Mouse (Mus musculus) T-helper 1 cell (primary cell): ENCODE data around the gene Spp1.
"Not testable (repeated sequence)": the region's sequence is repeated elsewhere in the genome, so short reads cannot be mapped to it uniquely, and the experiment has no call there.

Source experiments
- in situ Hi-C: fragments of 300-600 bp; cut with MboI, MseI; formaldehyde crosslinking; loops from one replicate; pipeline ENCODE4 v1.15.1; 2025; ENCODE audit warnings: high pct_unique_total_duplicates

The Spp1 gene

GRCm38 (mm10) chr5:104433968-104434565, 851 bp upstream of the Spp1 start:
- in situ Hi-C loops = no loop called here

GRCm38 (mm10) chr5:104436406-104437076, 1.6 kb downstream of the Spp1 start:
- in situ Hi-C loops = no loop called here

DNA sequence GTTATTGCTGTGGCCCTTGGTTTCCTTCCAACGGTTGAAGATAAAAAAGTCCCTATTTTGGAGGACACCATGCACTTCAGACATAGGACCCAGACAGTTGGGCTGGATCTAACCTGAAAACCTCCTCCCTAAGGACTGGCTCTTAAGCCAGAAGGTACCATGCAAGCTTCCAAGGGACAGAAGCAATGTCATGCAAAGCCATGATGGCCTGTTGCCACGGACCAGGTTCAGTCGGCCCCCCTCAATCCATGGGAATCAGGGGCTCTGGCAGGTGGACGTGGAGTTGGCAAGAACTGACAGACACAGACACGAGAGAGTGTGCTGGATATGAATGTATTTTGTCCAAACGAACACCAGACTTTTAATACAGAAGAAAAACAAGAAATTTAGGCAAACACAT, 7.5 kb downstream of the Spp1 start:
- in situ Hi-C loops = no loop called here

GRCm38 (mm10) chr5:104442850-104443249, 7.9 kb downstream of the Spp1 start:
- in situ Hi-C loops = no loop called here

DNA sequence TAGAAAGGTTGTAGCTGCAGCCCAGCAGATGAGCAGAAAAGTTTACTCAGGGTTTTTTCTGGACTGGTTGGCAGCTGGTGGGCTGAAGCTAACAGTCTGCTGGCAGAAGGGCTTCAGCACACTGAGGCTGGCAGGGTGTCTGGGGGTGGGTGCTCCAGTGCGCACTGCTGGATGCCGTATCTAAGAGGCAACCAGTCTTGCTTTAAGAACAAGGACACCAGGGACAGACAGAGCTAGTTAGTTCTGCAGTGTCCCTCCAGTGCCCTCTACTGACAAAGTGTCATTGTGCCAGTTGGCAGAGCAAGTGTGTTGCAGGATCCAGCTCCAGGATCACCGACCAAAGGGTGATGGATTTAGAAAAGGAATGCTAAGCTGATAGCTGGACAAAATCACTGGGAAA, 11.2 kb downstream of the Spp1 start:
- in situ Hi-C loops = no loop called here

DNA sequence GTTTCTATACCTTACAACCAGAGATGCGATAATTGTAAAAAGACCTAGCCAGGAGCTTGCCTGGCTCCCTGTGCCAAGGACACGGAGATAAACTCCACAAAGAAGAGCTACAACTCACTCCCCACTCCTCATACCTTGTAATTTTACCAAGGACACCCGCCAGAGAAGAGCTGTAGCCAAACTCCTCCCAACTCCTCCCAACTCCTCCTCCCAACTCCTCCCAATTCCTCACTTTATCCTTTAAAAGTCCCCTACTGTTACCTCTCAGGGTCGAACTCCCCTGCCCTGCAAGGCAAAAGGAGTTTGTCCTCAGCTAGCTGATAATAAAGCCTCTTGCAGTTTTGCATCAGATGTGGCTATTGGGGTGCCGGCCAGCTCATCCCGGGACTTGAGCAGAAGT, 13.4 kb downstream of the Spp1 start:
- in situ Hi-C loops = not testable (repeated sequence)

GRCm38 (mm10) chr5:104449491-104449890, 14.6 kb downstream of the Spp1 start:
- in situ Hi-C loops = no loop called here

DNA sequence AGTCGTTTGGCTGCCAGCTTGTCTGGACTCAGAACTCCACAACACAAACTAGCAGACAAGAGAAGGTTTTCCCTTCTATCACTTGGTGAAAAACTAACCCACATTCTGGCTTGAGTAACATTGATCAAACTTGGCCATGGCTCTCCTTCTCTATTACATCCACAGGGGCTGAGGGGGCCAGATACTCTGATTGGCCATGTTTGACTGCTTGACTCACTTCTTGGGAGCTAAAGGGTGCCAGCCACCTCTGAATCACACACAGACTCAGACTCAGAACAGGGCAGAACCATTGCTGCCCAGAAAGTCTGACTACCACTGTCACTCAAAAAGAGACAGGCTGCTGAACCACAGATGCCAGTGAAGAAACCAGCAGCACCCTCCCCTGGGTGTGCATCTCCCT, 18.2 kb downstream of the Spp1 start:
- in situ Hi-C loops = no loop called here

- in situ Hi-C loops = no loop called here
Observed at GRCm38 (mm10) chr5:104454564-104454963, 19.6 kb downstream of the Spp1 start.

DNA sequence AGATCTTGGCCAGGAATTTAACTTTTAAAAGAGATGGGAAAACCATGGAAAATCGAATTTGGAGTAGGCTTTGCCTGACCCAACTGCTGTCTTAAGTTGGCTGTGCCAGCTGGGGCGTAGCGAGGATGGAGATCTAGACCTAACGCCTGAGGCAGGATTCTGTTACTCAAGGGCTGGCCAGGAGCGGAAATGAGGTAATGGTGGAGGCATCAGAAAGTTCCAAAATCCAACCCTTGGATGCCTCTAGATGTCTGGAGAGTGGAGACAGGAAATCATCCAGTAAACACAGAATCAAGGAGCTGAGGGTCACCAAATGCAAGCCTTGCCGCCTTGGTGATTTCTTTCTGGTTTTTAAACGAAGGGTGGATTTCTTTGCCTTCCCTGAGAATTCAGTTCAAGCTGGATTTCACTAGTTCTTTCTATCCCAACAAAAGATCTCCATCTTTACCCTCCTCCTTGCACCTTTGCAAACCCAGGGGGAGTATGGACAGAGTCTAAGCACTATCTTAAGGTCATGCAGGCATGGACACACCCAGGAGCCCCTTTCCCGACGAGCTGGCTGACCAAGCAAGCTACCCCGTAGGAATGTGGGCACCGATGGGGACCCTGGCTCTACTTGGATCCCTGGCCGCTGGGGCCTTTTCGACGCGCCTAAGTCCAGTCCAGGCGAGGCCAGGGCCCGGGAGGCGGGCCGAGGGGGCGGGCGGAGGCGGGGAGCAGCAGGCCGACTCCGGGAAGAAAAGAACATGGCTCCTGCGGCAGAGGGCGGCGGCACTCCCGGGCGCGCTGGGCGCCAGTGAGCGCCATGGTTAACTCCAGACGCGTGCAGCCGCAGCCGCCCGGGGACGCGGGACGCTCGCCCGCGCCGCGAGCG, 24.2 kb downstream of the Spp1 start, which contains the start of gene Pkd2:
Gene Pkd2, plus strand, starts transcription at position 619 of the 874 bp plus-strand sequence.
- in situ Hi-C loops = no loop called here

DNA sequence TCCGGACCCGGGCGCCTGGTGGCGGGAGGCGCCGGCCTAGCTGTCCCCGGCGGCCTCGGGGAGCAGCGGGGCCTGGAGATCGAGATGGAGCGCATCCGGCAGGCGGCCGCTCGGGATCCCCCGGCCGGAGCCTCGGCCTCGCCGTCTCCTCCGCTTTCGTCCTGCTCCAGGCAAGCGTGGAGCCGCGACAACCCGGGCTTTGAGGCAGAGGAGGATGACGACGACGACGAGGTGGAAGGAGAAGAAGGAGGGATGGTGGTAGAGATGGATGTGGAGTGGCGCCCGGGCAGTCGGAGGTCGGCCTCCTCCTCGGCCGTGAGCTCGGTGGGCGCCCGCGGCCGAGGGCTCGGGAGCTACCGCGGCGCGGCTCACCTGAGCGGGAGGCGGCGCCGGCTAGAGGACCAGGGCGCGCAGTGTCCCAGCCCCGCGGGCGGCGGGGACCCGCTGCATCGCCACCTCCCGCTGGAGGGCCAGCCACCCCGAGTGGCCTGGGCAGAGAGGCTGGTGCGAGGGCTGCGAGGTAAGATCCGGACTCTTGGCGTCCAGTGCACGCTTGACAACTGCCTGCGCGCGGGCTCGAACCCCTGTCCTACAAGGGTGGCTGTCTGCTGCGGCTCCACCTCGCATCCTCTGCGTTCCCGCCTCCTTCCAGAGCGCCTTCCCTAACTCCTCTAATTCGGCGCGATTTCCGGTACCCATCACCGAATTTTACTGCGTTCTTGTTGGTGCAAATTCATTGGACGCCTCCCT, 25.0 kb downstream of the Spp1 start:
- in situ Hi-C loops = no loop called here

GRCm38 (mm10) chr5:104460456-104460838, 25.5 kb downstream of the Spp1 start:
- in situ Hi-C loops = no loop called here

DNA sequence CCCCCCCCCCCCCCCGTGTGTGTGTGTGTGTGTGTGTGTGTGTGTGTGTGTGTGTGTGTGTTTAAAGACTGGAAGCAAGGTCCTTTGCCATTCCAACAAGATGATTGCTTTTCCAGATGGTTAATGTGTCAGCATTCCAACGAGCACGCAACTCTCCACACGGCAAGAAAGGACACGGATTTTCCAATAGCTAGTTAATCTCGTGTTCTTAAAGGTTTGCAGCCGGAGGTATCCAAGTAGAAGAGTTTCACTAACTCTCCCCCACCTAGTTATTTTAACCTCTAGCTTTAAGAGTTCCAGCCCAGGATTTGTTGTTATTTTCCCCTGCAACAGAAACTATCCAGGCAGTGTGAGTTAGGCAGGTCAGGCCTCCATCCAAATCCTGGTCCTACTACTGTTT, 25.9 kb downstream of the Spp1 start:
- in situ Hi-C loops = no loop called here

DNA sequence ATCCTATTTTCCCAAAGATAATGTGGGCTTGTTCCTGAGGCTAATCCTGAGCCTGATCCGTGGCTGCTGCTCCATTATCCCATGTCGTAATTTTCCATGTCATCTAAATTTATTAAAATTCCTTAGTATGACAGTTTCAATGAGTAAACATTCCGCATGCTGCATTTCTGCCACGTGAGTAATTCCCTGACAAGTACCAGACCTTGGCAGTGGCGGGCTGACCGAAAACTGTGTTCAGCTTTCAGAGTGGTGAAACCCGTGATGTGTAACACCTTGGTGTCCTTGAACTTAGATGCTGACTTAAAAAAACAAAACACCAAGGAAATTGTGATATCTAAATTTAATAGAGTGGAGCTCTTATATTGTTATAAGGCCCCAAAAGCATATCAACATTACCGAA, 30.4 kb downstream of the Spp1 start:
- in situ Hi-C loops = no loop called here

- in situ Hi-C loops = no loop called here
Observed at GRCm38 (mm10) chr5:104465731-104466130, 30.8 kb downstream of the Spp1 start.

DNA sequence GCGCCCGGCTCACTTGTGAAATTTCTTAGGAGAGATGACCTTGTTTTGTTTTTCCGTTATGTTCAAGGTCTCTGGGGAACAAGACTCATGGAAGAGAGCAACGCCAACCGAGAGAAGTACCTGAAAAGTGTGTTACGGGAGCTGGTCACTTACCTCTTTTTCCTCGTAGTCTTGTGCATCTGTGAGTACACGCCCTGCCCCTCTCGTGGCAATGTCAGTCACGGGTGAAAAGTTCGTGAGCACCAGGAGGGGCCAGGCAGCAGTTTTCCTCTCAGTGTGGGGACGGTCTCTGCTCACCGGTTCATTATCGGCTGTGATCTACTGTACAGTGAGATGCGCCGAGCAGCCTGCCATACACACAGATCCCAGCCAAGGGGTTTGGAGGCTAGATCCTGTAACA, 31.9 kb downstream of the Spp1 start:
- in situ Hi-C loops = no loop called here

DNA sequence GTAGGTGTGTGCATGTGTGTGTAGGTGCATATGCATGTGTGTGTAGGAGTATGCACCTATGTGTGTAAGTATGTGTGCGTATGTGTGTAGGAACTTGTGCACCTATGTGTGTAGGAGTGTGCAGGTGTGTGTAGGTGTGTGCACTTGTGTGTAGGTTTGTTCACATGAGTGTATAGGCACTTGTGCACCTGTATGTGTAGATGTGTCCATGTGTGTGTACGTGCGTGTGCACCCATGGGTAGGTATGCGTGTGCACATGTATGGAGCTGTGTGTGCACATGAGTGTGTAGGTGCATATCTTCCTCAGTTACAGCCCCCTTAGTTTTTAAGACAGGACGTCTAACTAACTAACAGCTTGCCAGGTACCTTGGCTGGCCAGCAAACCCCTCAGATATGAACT, 33.7 kb downstream of the Spp1 start:
- in situ Hi-C loops = no loop called here

DNA sequence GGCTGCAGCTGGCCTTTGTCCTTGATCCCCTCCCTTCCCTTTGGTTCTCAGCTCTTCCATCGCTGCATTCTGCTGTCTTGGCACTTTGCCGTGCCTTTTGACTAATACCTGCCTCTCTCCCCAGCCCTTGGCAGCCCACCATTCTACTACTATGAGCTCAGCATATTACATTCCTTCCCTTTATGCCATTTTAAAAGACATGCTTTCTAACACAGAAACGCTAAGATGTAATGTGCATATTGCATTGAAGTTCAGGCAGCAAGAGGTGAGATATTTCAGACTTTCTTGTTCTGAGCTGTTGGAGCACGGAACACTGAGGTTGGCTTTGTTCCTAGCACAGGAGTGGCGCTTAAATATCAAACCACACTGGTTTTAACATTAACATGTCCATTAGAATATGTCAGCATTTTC, 36.1 kb downstream of the Spp1 start:
- in situ Hi-C loops = no loop called here

DNA sequence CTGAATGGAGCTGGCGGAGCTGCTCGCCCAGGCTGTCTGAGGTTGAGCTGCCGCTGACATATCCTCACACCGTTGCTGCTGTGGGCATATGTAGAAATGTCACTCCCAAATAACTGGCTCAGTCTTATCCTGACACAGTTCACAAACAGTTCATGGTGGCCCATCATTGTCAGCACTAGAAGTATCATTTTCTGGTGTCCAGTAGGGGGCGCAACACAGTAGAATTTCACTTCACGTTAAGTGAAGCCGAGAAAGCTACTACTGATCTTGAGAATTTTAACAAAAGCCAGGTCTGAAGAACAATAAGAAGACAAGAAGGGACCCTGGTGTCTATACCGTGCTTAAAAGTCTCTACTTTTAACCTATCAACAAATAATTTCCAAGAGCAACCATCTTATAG, 37.5 kb downstream of the Spp1 start:
- in situ Hi-C loops = no loop called here

DNA sequence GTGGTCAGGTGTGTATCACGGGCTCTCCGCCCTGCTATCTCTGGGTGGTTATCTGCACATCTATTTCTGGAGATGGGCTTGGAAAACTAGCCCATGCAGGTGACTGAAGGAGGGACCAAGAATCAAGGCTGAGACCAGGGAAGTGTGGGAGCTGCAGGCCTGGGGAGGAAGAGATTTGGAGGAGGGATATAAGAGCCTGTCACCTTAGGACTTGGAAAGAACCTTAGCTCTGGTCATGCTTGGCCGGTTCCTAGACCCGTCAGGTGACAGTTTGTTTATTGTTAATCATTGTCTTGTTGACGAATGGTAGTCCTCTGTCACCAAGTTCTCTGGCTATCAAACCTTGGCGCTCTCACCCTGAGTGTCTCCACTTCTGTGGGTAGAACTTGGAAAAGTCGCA, 45.4 kb downstream of the Spp1 start:
- in situ Hi-C loops = no loop called here

GRCm38 (mm10) chr5:104482856-104483255, 47.9 kb downstream of the Spp1 start:
- in situ Hi-C loops = no loop called here
